Mouse (Mus musculus): ENCODE measurements at regions not wholly inside any gene's neighbourhood (a gene's known extent, or its start where the extent isn't known, plus 50 kb on each side); places are given as distances from the start of the nearest gene placed in this dataset.
A peak's percentile ranks its signal among the peaks of the same experiment; 100 is the strongest.

DNA sequence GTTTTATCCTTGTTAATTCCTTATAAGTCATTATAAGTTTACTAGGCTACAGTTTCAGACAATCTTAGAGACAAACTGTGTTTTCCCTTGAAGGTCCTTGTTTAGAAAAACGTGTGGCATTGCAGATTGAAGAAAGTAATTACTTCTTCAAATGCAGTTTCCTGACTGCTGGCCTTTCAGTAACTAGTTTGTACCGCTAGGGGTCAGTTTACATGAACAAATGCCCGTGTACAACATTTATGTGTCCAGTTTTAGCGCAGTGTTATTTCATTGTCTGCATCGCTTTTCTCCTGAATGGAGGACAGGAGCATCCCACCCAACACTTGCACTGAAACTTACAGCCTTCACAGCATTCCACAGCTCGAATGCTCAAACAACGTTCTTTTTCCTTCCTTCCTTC lies 160.3 kb downstream of the Pros1 start:
- H3K36me3 ChIP-seq (ENCODE audit: control insufficient read depth, insufficient read depth, low read length, poor library complexity, severe bottlenecking) = no peaks in the 10 kb centered on the region
- no peaks in the 10 kb centered on the region for H3K9me3 ChIP-seq (ENCODE audit: control insufficient read depth, insufficient read depth, low read depth, low read length)
- no peaks in the 10 kb centered on the region for H3K4me1 ChIP-seq (ENCODE audit: control insufficient read depth in 2 of 2, insufficient read depth in 2 of 2, low read length in 2 of 2, poor library complexity in 1 of 2)
- H3K9ac ChIP-seq (ENCODE audit: insufficient read depth, low read depth, low read length, poor library complexity, severe bottlenecking) = no peak overlapping the region
- no peak for TF ChIP-seq ZNF384 (IDR thresholded peaks at IDR 0.05; ENCODE audit: low read depth, low read length)
- TF ChIP-seq ZC3H11A (IDR thresholded peaks at IDR 0.05; ENCODE audit: borderline replicate concordance, low read depth, low read length) = peak; percentile 22; the same call in 1 of the 2 replicates
- H3K27ac ChIP-seq (ENCODE audit: insufficient read depth, low read depth, low read length, poor library complexity, severe bottlenecking) = no peak overlapping the region
- H3K4me3 ChIP-seq (ENCODE audit: insufficient read depth in 1 of 2, low read depth in 1 of 2, low read length in 2 of 2, poor library complexity in 1 of 2, severe bottlenecking in 1 of 2) = no peak overlapping the region
- in situ Hi-C loops (cut with MboI; ENCODE audit: low sequenced_read_pairs in 2 of 2, unreplicated experiment in 2 of 2) = no loop called here
- peak; percentile 16 for DNase-seq (ENCODE audit: low read depth, low spot score)

DNA sequence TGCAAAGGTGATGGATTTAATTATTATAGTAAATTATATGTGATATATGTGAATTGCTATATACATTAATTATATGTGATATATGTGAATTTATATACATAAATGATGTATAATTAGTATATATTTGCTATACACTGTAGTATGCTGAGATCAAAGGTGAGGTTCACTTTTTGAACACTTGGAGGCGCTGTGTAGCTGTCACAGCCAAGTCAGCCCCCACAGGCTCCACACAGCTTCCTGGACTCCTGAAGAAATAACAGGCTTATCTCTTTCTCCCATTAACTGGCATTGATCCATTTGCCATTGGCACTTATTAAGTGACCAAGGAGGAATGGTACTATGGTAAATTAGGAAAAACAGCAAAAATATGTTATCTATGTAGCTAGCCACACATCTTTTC lies 162.0 kb downstream of the Pros1 start:
- in situ Hi-C loops (cut with MboI; ENCODE audit: low sequenced_read_pairs in 2 of 2, unreplicated experiment in 2 of 2) = no loop called here
- DNase-seq (ENCODE audit: low read depth, low spot score) = peak; percentile 27
- H3K9me3 ChIP-seq (ENCODE audit: control insufficient read depth, insufficient read depth, low read depth, low read length) = no peaks in the 10 kb centered on the region
- H3K4me3 ChIP-seq (ENCODE audit: insufficient read depth in 1 of 2, low read depth in 1 of 2, low read length in 2 of 2, poor library complexity in 1 of 2, severe bottlenecking in 1 of 2) = no peak overlapping the region
- H3K27ac ChIP-seq (ENCODE audit: insufficient read depth, low read depth, low read length, poor library complexity, severe bottlenecking) = no peak overlapping the region
- no peak overlapping the region for H3K9ac ChIP-seq (ENCODE audit: insufficient read depth, low read depth, low read length, poor library complexity, severe bottlenecking)
- H3K4me1 ChIP-seq (ENCODE audit: control insufficient read depth in 2 of 2, insufficient read depth in 2 of 2, low read length in 2 of 2, poor library complexity in 1 of 2) = no peaks in the 10 kb centered on the region
- H3K36me3 ChIP-seq (ENCODE audit: control insufficient read depth, insufficient read depth, low read length, poor library complexity, severe bottlenecking) = no peaks in the 10 kb centered on the region
- TF ChIP-seq ZC3H11A (IDR thresholded peaks at IDR 0.05; ENCODE audit: borderline replicate concordance, low read depth, low read length) = peak; percentile 94
- TF ChIP-seq HCFC1 (IDR thresholded peaks at IDR 0.05; ENCODE audit: borderline replicate concordance, insufficient read depth, low read length) = no peak
- TF ChIP-seq CHD2 (IDR thresholded peaks at IDR 0.05; ENCODE audit: low read depth, low read length) = no peak

DNA sequence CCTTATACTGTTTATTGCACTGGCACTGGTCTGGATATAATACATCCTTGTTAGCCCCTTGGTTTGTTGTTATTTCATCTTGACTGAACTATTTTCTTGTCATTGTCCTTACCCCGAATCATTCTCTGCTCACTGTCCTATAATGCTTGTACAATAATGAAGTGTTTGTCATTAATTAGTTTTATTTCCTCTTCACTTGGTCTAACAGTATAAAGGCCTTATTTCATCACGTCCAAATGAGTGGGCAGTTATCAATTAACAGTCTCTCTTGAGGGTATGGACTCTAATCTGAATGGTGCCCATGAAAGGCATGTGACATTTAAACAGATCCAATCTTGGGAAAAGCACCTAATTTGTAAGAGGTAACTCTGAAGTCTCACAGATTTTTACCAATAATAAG lies 162.6 kb downstream of the Pros1 start:
- Histone ChIP-seq H3K9me3 (ENCODE audit: control insufficient read depth, insufficient read depth, low read depth, low read length) (no peaks in the 10 kb centered on the region), H3K4me1 (ENCODE audit: control insufficient read depth in 2 of 2, insufficient read depth in 2 of 2, low read length in 2 of 2, poor library complexity in 1 of 2) (no peaks in the 10 kb centered on the region), H3K9ac (ENCODE audit: insufficient read depth, low read depth, low read length, poor library complexity, severe bottlenecking) (no peak overlapping the region), H3K27ac (ENCODE audit: insufficient read depth, low read depth, low read length, poor library complexity, severe bottlenecking) (no peak overlapping the region), H3K4me3 (ENCODE audit: insufficient read depth in 1 of 2, low read depth in 1 of 2, low read length in 2 of 2, poor library complexity in 1 of 2, severe bottlenecking in 1 of 2) (no peak overlapping the region), H3K36me3 (ENCODE audit: control insufficient read depth, insufficient read depth, low read length, poor library complexity, severe bottlenecking) (no peaks in the 10 kb centered on the region)
- TF ChIP-seq ZC3H11A (IDR thresholded peaks at IDR 0.05; ENCODE audit: borderline replicate concordance, low read depth, low read length) (no peak), HCFC1 (IDR thresholded peaks at IDR 0.05; ENCODE audit: borderline replicate concordance, insufficient read depth, low read length) (no peak), CHD2 (IDR thresholded peaks at IDR 0.05; ENCODE audit: low read depth, low read length) (no peak), MAFK (IDR thresholded peaks at IDR 0.05; ENCODE audit: insufficient read depth, low read depth, low read length) (no peak), ZNF384 (IDR thresholded peaks at IDR 0.05; ENCODE audit: low read depth, low read length) (no peak)
- in situ Hi-C loops (cut with MboI; ENCODE audit: low sequenced_read_pairs in 2 of 2, unreplicated experiment in 2 of 2) = no loop called here
- DNase-seq (ENCODE audit: low read depth, low spot score) = no peak

DNA sequence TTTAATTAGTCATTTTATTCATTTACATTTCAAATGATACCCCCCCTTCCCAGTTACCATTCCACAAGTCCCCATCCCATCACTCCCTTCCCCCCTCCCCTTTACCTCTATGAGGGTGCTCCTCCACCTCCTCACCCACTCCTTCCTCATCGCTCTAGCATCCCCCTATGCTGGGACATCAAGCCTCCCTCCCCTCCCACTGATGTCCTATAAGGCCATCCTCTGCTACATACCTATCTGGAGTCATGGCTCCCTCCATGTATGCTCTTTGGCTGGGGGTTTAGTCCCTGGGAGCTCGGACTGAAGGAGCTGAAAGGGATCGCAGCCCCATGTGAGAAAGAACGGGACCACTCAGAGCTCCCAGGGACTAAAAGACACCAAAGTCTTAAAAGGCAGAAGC lies 176.3 kb downstream of the Pros1 start:
- no peak for TF ChIP-seq ZNF384 (IDR thresholded peaks at IDR 0.05; ENCODE audit: low read depth, low read length)
- TF ChIP-seq HCFC1 (IDR thresholded peaks at IDR 0.05; ENCODE audit: borderline replicate concordance, insufficient read depth, low read length) = no peak
- TF ChIP-seq CHD2 (IDR thresholded peaks at IDR 0.05; ENCODE audit: low read depth, low read length) = no peak
- no peak for TF ChIP-seq MAFK (IDR thresholded peaks at IDR 0.05; ENCODE audit: insufficient read depth, low read depth, low read length)
- TF ChIP-seq ZC3H11A (IDR thresholded peaks at IDR 0.05; ENCODE audit: borderline replicate concordance, low read depth, low read length) = no peak
- no peaks in the 10 kb centered on the region for H3K4me1 ChIP-seq (ENCODE audit: control insufficient read depth in 2 of 2, insufficient read depth in 2 of 2, low read length in 2 of 2, poor library complexity in 1 of 2)
- H3K27ac ChIP-seq (ENCODE audit: insufficient read depth, low read depth, low read length, poor library complexity, severe bottlenecking) = no peak overlapping the region
- no peaks in the 10 kb centered on the region for H3K9me3 ChIP-seq (ENCODE audit: control insufficient read depth, insufficient read depth, low read depth, low read length)
- in situ Hi-C loops (cut with MboI; ENCODE audit: low sequenced_read_pairs in 2 of 2, unreplicated experiment in 2 of 2) = no loop called here
- no peak for DNase-seq (ENCODE audit: low read depth, low spot score)
- H3K9ac ChIP-seq (ENCODE audit: insufficient read depth, low read depth, low read length, poor library complexity, severe bottlenecking) = no peak overlapping the region
- no peaks in the 10 kb centered on the region for H3K36me3 ChIP-seq (ENCODE audit: control insufficient read depth, insufficient read depth, low read length, poor library complexity, severe bottlenecking)
- H3K4me3 ChIP-seq (ENCODE audit: insufficient read depth in 1 of 2, low read depth in 1 of 2, low read length in 2 of 2, poor library complexity in 1 of 2, severe bottlenecking in 1 of 2) = no peak overlapping the region

DNA sequence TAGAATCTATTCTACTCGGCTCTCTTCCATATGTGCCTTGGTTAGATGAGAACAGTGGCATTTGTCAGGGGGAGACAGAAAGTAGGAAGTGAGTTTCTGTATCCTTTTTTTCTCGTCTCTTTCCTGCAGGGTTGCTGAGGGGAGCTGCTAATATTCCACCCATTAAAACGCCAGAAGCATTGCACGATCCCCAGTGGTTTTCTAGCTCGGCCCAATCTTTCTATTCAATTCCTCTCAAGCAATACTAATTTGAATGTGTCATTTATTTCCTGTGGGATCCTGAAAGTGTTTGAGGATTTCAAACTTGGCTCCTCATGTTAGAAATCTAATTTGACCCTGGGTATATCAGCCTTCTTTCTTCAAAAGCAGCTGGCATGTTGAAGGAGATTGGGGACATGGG lies 176.9 kb downstream of the Pros1 start:
- H3K9me3 ChIP-seq (ENCODE audit: control insufficient read depth, insufficient read depth, low read depth, low read length) = no peaks in the 10 kb centered on the region
- no peak overlapping the region for H3K27ac ChIP-seq (ENCODE audit: insufficient read depth, low read depth, low read length, poor library complexity, severe bottlenecking)
- H3K4me3 ChIP-seq (ENCODE audit: insufficient read depth in 1 of 2, low read depth in 1 of 2, low read length in 2 of 2, poor library complexity in 1 of 2, severe bottlenecking in 1 of 2) = no peak overlapping the region
- no peak overlapping the region for H3K9ac ChIP-seq (ENCODE audit: insufficient read depth, low read depth, low read length, poor library complexity, severe bottlenecking)
- no peaks in the 10 kb centered on the region for H3K4me1 ChIP-seq (ENCODE audit: control insufficient read depth in 2 of 2, insufficient read depth in 2 of 2, low read length in 2 of 2, poor library complexity in 1 of 2)
- in situ Hi-C loops (cut with MboI; ENCODE audit: low sequenced_read_pairs in 2 of 2, unreplicated experiment in 2 of 2) = no loop called here
- no peak for DNase-seq (ENCODE audit: low read depth, low spot score)
- no peak for TF ChIP-seq HCFC1 (IDR thresholded peaks at IDR 0.05; ENCODE audit: borderline replicate concordance, insufficient read depth, low read length)
- no peak for TF ChIP-seq CHD2 (IDR thresholded peaks at IDR 0.05; ENCODE audit: low read depth, low read length)
- no peak for TF ChIP-seq ZC3H11A (IDR thresholded peaks at IDR 0.05; ENCODE audit: borderline replicate concordance, low read depth, low read length)
- no peak for TF ChIP-seq ZNF384 (IDR thresholded peaks at IDR 0.05; ENCODE audit: low read depth, low read length)
- no peak for TF ChIP-seq MAFK (IDR thresholded peaks at IDR 0.05; ENCODE audit: insufficient read depth, low read depth, low read length)
- H3K36me3 ChIP-seq (ENCODE audit: control insufficient read depth, insufficient read depth, low read length, poor library complexity, severe bottlenecking) = no peaks in the 10 kb centered on the region
